Mouse (Mus musculus) ES-E14 (cell line): Measurements from ENCODE around the gene Bglap2. TPM values are rescaled to one million over a fixed set of nuclear protein-coding genes. Genes with fewer than 3 reads are reported as not detected.
A peak's percentile ranks its signal among the peaks of the same experiment; 100 is the strongest.

Source experiments
- DNase-seq: peaks from one replicate; pipeline ENCODE4 v3.0.0-alpha.2; 2013; ENCODE audit warnings: low read depth, low spot score
- H3K27ac ChIP-seq: 2 replicates; pipeline ENCODE4 v1.5.1; 2012; ENCODE audit warnings: low read depth, mild to moderate bottlenecking, low read length, moderate library complexity, mixed read lengths; ENCODE audit not compliant: poor library complexity, insufficient read depth, severe bottlenecking
- H3K36me3 ChIP-seq: 2 replicates; pipeline ENCODE4 v1.6.1; 2012; ENCODE audit warnings: mild to moderate bottlenecking, low read length, moderate library complexity, mixed read lengths; ENCODE audit not compliant: control insufficient read depth, poor library complexity, insufficient read depth, severe bottlenecking
- H3K4me1 ChIP-seq, 2 experiments: fragments of 150-350 bp in 1 of 2; sonication (generic) in 1 of 2; 2 replicates each; pipeline ENCODE4 v1.6.1; 2012; ENCODE audit warnings: low read length in 2 of 2, mild to moderate bottlenecking in 1 of 2, mixed read lengths in 1 of 2; ENCODE audit not compliant: control insufficient read depth in 2 of 2, insufficient read depth in 2 of 2, poor library complexity in 1 of 2
- H3K4me3 ChIP-seq, 2 experiments: fragments of 150-350 bp in 1 of 2; sonication (generic) in 1 of 2; 2 replicates each; pipeline ENCODE4 v1.5.1; 2012; ENCODE audit warnings: low read length in 2 of 2, low read depth in 1 of 2, mild to moderate bottlenecking in 1 of 2, mixed read lengths in 1 of 2; ENCODE audit not compliant: insufficient read depth in 1 of 2, poor library complexity in 1 of 2, severe bottlenecking in 1 of 2
- H3K9ac ChIP-seq: 2 replicates; pipeline ENCODE4 v1.6.1; 2012; ENCODE audit warnings: low read depth, mild to moderate bottlenecking, low read length, mixed read lengths; ENCODE audit not compliant: poor library complexity, insufficient read depth, severe bottlenecking
- H3K9me3 ChIP-seq: fragments of 150-350 bp; sonication (generic); 2 replicates; pipeline ENCODE4 v1.6.1; 2012; ENCODE audit warnings: low read depth, mild to moderate bottlenecking, low read length; ENCODE audit not compliant: control insufficient read depth, insufficient read depth
- CHD2 ChIP-seq: IDR thresholded peaks from 2 replicates; pipeline ENCODE4 v1.6.1; 2014; ENCODE audit warnings: mild to moderate bottlenecking, low read depth, low read length, inconsistent platforms
- HCFC1 ChIP-seq: IDR thresholded peaks from 2 replicates; pipeline ENCODE4 v1.6.1; 2012; ENCODE audit warnings: low read length, inconsistent platforms, borderline replicate concordance; ENCODE audit not compliant: insufficient read depth
- MAFK ChIP-seq: IDR thresholded peaks from 2 replicates; pipeline ENCODE4 v1.6.1; 2014; ENCODE audit warnings: mild to moderate bottlenecking, low read depth, low read length, inconsistent platforms; ENCODE audit not compliant: insufficient read depth
- ZC3H11A ChIP-seq: IDR thresholded peaks from 2 replicates; pipeline ENCODE4 v1.6.1; 2012; ENCODE audit warnings: low read depth, mild to moderate bottlenecking, inconsistent platforms, low read length, borderline replicate concordance
- ZNF384 ChIP-seq: IDR thresholded peaks from 2 replicates; pipeline ENCODE4 v1.6.1; 2012; ENCODE audit warnings: low read depth, low read length, inconsistent platforms
- in situ Hi-C, 2 experiments: fragments of 600-800 bp; cut with MboI; formaldehyde crosslinking; loops; one replicate each; pipeline ENCODE4 v1.15.1; 2025; ENCODE audit warnings: low sequenced_read_pairs in 2 of 2, inconsistent platforms in 1 of 2; ENCODE audit not compliant: unreplicated experiment in 2 of 2
- total RNA-seq: library from RNA; depleted of rRNA; stranded (reverse); fragments of 300-350 nt; gene quantifications from 2 replicates; pipeline ENCODE4 v1.2.3, GENCODE M21; 2012

Gene Bglap2
- total RNA-seq, 1 experiment: not detected

DNA sequence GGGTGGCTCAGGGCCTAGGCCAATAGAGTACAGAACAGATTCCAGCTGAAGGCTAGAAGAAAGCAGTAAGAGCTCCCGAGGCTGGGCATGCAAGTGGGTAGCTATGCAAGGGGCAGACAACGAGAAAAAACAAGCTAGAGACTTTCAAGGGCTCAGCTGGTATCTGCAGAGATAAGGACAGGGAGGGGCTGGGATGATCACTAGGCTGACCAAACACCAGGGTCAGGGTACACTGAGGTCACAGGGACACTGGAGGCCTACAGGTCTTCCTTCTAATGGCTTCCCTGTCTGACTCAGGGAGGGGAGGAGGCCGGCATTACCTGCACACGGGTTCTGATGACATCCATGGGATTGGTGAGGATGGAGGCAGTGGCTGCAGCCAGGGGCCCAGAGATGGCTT, 37.2 kb upstream of the Bglap2 start:
- DNase-seq: no peak
- Histone ChIP-seq H3K4me3 (no peak overlapping the region), H3K36me3 (peaks cover 16% of the 10 kb centered on the region), H3K4me1 (peaks cover 2 to 5% of the 10 kb centered on the region in 2 experiments; a peak in 2 of 4 replicates), H3K9ac (peak overlapping the region; percentile 3; the same call in 1 of the 2 replicates), H3K27ac (no peak overlapping the region), H3K9me3 (no peaks in the 10 kb centered on the region)
- TF ChIP-seq ZNF384 (no peak), ZC3H11A (no peak), CHD2 (no peak), HCFC1 (no peak), MAFK (no peak)
- in situ Hi-C loops: no loop called here

DNA sequence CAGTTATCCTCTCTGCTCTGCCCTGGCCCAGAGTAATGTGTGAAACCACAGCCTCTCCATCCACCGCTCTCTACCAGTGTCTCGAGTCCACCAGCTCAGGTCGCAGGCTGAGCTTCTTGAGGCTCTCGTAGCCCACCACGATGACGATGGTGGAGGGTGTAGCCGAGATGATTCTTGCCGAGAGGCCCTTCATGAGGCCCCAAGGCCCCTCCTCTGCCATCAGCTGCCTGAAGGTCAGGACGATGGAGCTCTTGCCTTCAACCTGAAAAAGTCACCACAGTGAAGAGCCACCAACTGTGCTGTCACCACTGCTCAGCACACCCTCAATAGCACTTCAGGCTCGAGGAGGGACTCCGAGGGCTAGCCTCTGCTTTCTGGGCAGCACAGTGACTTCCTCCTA, 34.1 kb upstream of the Bglap2 start:
- Histone ChIP-seq H3K36me3 (peaks cover 6% of the 10 kb centered on the region), H3K9me3 (no peaks in the 10 kb centered on the region), H3K27ac (no peak overlapping the region), H3K4me3 (no peak overlapping the region), H3K9ac (no peak overlapping the region), H3K4me1 (peaks cover 2 to 5% of the 10 kb centered on the region in 2 experiments; a peak in 2 of 4 replicates)
- no peak for DNase-seq
- in situ Hi-C loops: no loop called here
- no peak for TF ChIP-seq ZC3H11A
- no peak for TF ChIP-seq CHD2
- no peak for TF ChIP-seq HCFC1
- no peak for TF ChIP-seq MAFK
- no peak for TF ChIP-seq ZNF384

DNA sequence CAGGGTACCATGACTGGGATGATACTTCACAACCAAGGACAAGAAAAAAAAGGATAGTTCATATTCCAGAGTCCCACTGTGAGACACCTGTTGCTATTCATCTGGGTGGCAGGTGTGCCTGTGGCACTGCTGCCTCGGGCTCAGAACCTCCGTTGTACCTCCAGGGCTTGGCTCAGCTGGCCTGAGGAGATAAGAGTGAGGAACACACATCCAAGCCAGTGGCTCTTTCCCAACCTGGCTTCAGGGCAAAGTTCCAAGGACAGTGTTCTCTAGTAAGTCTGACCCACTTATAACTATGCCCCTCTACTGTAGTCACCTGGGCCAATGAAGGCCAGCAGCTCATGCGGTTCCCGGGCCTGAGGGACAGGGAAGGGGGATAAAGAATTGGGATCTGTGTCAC, 33.2 kb upstream of the Bglap2 start:
- Histone ChIP-seq H3K4me3 (no peak overlapping the region), H3K27ac (no peak overlapping the region), H3K4me1 (peaks cover 4 to 7% of the 10 kb centered on the region in 2 experiments; a peak in 3 of 4 replicates), H3K36me3 (peaks cover 6% of the 10 kb centered on the region), H3K9me3 (no peaks in the 10 kb centered on the region), H3K9ac (no peak overlapping the region)
- in situ Hi-C loops: no loop called here
- no peak for DNase-seq
- no peak for TF ChIP-seq HCFC1
- no peak for TF ChIP-seq ZNF384
- TF ChIP-seq CHD2: no peak
- TF ChIP-seq ZC3H11A: no peak
- TF ChIP-seq MAFK: no peak

DNA sequence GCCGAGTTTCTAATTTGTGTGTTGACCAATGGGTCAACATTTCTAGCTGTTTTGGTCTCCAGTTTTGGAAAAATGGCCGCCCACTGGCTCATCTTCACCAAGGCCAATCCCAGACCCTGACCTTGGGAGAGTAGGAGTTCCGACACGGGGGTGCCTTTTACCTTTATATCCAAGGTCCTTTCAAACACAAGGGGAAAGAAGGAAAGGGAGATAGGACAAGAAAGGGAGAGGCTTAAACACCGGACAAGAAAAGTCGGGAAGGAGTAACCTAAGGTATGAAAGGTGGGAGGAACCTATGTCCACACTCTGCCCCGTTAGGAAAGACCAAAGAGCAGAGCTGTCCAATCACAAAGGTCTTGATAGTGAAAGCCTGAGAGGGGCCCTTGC, 32.1 kb upstream of the Bglap2 start:
- in situ Hi-C loops: no loop called here
- DNase-seq: peak; percentile 28
- Histone ChIP-seq H3K4me1 (peaks cover 4 to 7% of the 10 kb centered on the region in 2 experiments; a peak in 3 of 4 replicates), H3K36me3 (peaks cover 6% of the 10 kb centered on the region), H3K9ac (peak overlapping the region; percentile 76), H3K27ac (peak overlapping the region; percentile 73; the same call in 1 of the 2 replicates), H3K4me3 (peak overlapping the region; percentile 85 to 93), H3K9me3 (no peaks in the 10 kb centered on the region)
- TF ChIP-seq ZC3H11A (no peak), MAFK (no peak), HCFC1 (no peak), ZNF384 (no peak), CHD2 (no peak)
